Mouse (Mus musculus) CD4-positive, CD25-positive, alpha-beta regulatory T cell, adult 4 months (primary cell): ENCODE results near the gene Fam187b. TPM values are rescaled to one million over a fixed set of nuclear protein-coding genes. Genes with fewer than 3 reads are reported as not detected.

Experiments used
- ATAC-seq: one replicate; pipeline ENCODE4 v1.8.0; 2017
- polyA plus RNA-seq, 2 experiments: library from polyadenylated mRNA; unstranded; fragments of 100-300 nt; shearing (Covaris generic); gene quantifications; one replicate each; pipeline ENCODE4 v1.2.1; 2017

The Fam187b gene
- polyA plus RNA-seq, 2 experiments from 2014 or later: 1.2 to 1.5 TPM

DNA sequence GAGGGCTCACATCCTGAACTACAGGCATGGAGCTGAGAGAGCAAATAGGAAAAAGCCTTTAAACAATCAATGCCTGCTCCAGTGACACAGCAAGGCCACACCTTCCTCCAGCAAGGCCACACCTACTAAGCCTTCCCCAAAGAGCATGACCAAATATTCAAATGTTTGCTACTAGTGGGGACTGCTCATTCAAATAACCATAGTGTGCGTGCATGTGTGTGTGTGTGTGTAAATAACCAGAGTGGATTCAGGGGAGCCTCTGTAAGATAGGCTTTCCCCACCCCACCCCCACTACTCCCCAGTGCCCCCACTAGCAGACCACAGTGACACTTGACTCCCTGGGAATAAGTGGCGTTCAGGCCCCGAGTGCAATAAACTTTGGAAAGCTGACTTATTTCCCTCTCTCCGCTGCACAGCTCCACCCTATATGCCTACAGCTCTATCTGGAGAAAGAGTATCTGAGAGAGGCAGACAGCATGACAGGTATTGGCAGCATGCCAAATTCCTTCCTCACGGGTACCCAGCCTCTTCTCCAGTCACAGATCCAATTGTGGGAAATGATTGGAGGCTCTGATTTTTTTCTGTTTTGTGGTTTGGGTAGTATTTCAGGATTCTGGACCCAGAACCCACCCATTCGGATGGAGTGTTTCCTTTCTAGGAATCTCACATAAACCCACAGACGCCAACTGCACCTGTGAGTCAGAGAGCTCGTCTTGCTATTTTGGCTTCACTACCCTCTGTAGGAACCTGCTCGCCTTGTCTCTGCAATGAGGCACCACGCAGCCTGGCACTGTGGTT is 43.7 kb downstream of the Fam187b start:
- no peak for ATAC-seq

DNA sequence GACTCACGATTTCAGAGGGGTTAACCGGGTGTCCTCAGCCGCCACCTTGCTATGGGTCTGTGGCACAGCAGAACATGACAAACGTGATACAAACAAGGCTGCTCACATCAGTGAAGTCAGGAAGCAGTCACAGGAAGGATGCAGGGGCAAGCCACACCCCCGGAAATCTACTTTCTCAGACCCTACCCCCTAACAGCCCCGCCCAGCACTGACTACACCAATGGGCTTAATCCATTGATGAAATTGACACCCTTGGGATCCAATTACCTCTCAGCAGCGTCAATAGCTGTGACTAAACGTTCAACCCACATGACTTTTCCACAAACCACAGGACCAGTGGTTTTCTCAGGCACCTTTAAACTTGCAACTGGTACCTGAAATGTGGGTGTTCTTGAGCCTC is 55.0 kb downstream of the Fam187b start:
- no peak for ATAC-seq

DNA sequence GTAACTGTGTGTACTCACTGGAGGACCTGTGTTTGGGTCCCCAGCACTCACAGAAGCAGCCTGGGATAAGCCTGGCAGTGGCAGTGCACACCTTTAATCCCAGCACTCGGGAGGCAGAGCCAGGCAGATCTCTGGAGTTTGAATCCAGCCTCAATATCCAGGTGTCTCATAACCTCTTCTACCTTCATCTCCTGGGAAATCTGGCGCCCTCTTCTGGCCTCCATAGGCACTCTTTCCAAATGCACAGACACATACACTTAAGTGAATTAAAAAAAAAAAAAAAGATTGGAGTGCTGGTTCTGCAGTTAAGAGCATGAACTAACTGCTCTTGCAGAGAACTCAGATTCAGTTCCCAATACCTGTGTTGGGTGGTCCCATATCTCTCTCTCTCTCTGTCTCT is 57.1 kb downstream of the Fam187b start:
- no peak for ATAC-seq

DNA sequence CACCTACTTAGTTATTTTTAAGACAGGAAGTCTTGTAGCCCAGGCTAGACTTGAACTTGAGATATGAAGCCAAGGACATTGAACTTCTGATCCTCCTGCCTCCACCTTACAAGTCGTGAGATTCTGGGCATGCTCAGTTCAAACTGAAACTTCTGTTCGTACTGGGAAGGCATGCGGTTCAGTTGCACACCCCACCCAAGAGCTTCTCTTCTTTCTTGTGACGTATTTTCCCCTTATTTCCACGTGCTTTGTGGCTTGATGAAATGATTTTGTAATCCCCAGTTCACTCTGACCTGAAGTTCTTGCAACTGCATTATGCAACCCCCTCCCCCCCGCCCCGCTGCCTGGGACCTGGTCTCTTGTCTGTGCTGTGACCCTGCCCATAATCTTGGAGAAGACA is 58.1 kb downstream of the Fam187b start:
- ATAC-seq: peak; percentile 18

DNA sequence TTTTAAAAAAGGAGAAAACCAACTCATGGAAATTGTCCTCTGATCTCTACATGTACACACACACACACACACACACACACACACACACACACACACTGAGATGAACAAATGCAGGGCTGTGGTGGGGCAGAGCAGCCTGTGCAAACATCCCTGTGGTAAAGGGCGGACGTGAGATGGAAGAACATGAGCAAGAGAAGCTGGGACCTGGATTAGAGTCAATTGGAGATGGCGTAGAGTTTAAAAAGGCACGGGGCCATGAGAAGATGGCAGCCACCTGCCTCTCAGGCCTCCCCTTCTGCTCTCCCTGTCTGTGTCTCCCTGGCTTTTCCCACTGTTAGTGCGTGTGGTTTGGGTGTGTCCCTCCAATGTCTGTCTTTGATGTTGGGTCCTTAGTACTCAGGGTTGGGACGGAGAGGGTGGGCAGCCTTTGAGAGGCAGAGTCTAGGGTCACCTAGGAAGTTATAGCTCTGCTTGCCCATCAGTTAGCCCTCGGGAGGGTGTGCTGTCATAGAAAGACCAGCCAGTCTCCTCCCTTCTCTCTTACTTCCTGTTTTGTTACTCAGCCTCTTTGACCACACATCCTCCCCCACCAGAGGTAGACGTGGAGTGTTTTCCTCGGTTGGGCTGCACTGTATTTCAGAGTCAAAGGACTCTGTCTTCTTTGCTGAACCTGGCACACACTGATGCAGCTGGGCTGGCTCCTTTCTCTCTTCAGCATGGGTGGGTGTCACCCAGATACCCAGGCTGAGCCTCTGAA is 60.0 kb downstream of the Fam187b start:
- peak; percentile 75 for ATAC-seq

DNA sequence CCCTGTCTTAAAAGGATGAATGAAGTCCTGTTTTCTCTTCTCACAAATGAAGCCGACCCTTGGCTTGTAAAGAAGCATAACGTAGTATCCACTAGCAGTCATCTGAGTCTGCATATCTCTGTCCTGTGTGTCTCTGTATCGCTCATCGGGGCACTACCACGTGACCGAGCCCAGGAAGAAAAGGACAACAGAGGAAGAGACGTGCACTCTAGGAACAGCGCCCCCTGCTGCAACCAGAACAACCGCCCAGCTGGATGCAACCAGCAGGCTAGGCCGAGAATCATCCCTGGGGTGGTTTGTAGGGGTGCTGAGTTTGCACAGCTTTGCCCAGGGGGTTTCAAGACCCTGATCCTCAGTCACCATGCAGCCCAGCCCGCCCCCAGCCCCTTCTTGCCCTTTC is 61.2 kb downstream of the Fam187b start:
- ATAC-seq: peak; percentile 40

DNA sequence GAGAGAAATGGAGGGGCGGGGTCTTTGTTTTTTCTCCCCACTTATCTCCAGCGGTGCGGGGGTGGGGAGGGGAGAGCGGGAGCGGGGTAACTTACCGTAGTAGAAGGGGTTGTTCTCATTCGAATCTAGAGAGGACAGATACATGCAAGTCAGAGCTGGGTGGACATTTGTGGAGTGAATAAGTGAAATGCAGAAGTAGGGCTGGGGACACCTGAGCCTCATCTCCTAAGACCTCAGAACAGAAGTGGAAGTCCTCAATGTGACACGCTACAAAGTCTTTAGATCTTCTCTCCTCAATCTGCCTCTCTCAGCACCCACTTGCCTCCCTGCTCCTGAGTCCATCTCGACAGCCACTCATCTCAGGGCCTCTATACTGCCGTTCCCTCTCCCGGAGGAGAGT is 61.7 kb downstream of the Fam187b start:
- no peak for ATAC-seq

DNA sequence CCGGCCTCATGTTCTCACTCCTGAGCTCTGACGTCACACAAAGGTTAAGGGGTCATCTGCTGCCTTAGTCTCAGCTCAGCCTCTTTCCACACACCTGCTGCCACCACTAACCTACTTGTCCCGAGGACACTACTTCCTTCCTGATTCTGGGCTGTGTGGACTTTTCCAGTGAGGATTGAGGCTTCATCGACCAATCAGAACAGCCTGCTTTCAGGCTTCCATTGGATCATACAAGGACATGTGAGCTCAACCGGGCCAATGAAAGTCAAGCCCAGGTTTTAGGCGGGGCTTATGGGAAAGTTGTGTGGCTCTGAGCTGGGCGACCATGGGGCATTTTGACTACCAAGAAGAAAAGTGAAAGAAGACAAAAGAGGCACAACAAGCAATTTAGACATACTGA is 63.3 kb downstream of the Fam187b start:
- ATAC-seq: peak; percentile 5

GRCm38 (mm10) chr7:31037675-31038074 is 64.1 kb downstream of the Fam187b start:
- peak; percentile 37 for ATAC-seq

GRCm38 (mm10) chr7:31039011-31039410 is 65.4 kb downstream of the Fam187b start:
- ATAC-seq: no peak

Other genes with a start within 250 kb of the Fam187b start
- 10 to 100 TPM; 60.5 to 65.0 TPM for gene Tmem147, start 244.2 kb upstream of the Fam187b start, polyA plus RNA-seq
- gene Gapdhs, start 230.1 kb upstream of the Fam187b start, polyA plus RNA-seq: not detected
- 1 to 10 TPM; 2.4 to 3.6 TPM for gene Sbsn, start 222.3 kb upstream of the Fam187b start, polyA plus RNA-seq
- under 1 TPM in 1 of 2 experiments, not detected in 1; 0.16 TPM for gene Dmkn, start 210.0 kb upstream of the Fam187b start, polyA plus RNA-seq
- not detected for gene Krtdap, start 185.9 kb upstream of the Fam187b start, polyA plus RNA-seq
- gene Ffar2, start 150.0 kb upstream of the Fam187b start, polyA plus RNA-seq: 1 to 10 TPM in 1 of 2 experiments, under 1 TPM in 1; 0.70 to 1.4 TPM
- not detected for gene Ffar3, start 117.6 kb upstream of the Fam187b start, polyA plus RNA-seq
- under 1 TPM in 1 of 2 experiments, not detected in 1; 0.14 TPM for gene Ffar1, start 112.2 kb upstream of the Fam187b start, polyA plus RNA-seq
- 10 to 100 TPM in 1 of 2 experiments, 1 to 10 TPM in 1; 4.2 to 20.3 TPM for gene Cd22, start 93.4 kb upstream of the Fam187b start, polyA plus RNA-seq
- gene Mag, start 58.9 kb upstream of the Fam187b start, polyA plus RNA-seq: not detected
- gene Hamp2, start 49.1 kb upstream of the Fam187b start, polyA plus RNA-seq: not detected
- not detected for gene Hamp, start 29.8 kb upstream of the Fam187b start, polyA plus RNA-seq
- gene Usf2, start 17.0 kb upstream of the Fam187b start, polyA plus RNA-seq: 10 to 100 TPM; 11.0 to 16.0 TPM
- gene Lsr, start 326 bp upstream of the Fam187b start, polyA plus RNA-seq: 1 to 10 TPM; 1.8 to 2.6 TPM
- 1,000 to 10,000 TPM; 1,918 to 1,991 TPM for gene Fxyd5, start 68.7 kb downstream of the Fam187b start, polyA plus RNA-seq
- not detected for gene Fxyd7, start 77.7 kb downstream of the Fam187b start, polyA plus RNA-seq
- gene Fxyd1, start 83.4 kb downstream of the Fam187b start, polyA plus RNA-seq: not detected
- gene Lgi4, start 85.6 kb downstream of the Fam187b start, polyA plus RNA-seq: not detected
- under 1 TPM in 1 of 2 experiments, not detected in 1; 0.27 TPM for gene Fxyd3, start 102.9 kb downstream of the Fam187b start, polyA plus RNA-seq
- 10 to 100 TPM in 1 of 2 experiments, 1 to 10 TPM in 1; 6.0 to 12.2 TPM for gene Hpn, start 141.5 kb downstream of the Fam187b start, polyA plus RNA-seq
- gene Scn1b, start 153.2 kb downstream of the Fam187b start, polyA plus RNA-seq: not detected
- 100 to 1,000 TPM in 1 of 2 experiments, 10 to 100 TPM in 1; 83.7 to 103 TPM for gene Gramd1a, start 182.1 kb downstream of the Fam187b start, polyA plus RNA-seq